Mouse (Mus musculus): Measurements from ENCODE around the gene Tas1r2.

DNA sequence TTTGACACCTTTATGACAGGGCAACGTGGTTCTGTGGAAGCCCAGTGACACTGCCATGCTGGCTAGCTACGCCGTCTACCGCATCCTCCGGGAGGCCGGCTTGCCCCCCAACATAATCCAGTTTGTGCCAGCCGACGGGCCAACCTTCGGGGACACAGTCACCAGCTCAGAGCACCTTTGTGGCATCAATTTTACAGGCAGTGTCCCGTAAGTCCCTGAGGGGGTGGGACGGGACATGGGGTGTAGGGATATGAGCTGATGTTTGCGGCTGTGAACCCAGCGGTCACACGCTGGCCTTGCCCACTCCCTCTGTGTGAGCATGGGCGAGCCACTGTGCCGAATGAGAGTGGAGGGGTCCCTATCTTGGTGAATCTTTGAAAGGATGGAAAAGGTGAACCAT is 15.0 kb upstream of the Tas1r2 start:
- TF ChIP-seq CTCF (IDR thresholded peaks at IDR 0.05; ENCODE audit: low read depth, low read length): no peak
- no peak for TF ChIP-seq POLR2A (IDR thresholded peaks at IDR 0.05; ENCODE audit: extremely low read depth, insufficient read depth, low read length)
